Mouse (Mus musculus) lung, postnatal 0 days (tissue): ENCODE data around the gene Ctnna2. TPM values are rescaled to one million over a fixed set of nuclear protein-coding genes. Genes with fewer than 3 reads are reported as not detected.

Experiments
- ATAC-seq: fragments of 200-750 bp; cut with Nextera tagmentation; 2 replicates; pipeline ENCODE4 v1.8.0; 2017; ENCODE audit warnings: moderate library complexity
- DNase-seq: peaks from one replicate; pipeline ENCODE4 v3.0.0-alpha.2; 2016; ENCODE audit warnings: low spot score
- H3K27ac ChIP-seq: fragments of 300-500 bp; sonication (generic); 2 replicates; pipeline ENCODE4 v1.5.1; 2014; ENCODE audit warnings: antibody characterized with exemption, mild to moderate bottlenecking, low read length, mixed read lengths
- H3K27me3 ChIP-seq: fragments of 300-500 bp; sonication (generic); replicated peaks from 2 replicates; pipeline ENCODE4 v1.6.1; 2014; ENCODE audit warnings: low read length, mixed read lengths; ENCODE audit not compliant: insufficient read depth
- H3K36me3 ChIP-seq: fragments of 300-500 bp; sonication (generic); 2 replicates; pipeline ENCODE4 v1.6.1; 2014; ENCODE audit warnings: low read length, mixed read lengths; ENCODE audit not compliant: insufficient read depth
- H3K4me1 ChIP-seq: fragments of 300-500 bp; sonication (generic); 2 replicates; pipeline ENCODE4 v1.6.1; 2014; ENCODE audit warnings: antibody characterized with exemption, low read depth, low read length, mixed read lengths; ENCODE audit not compliant: insufficient read depth
- H3K4me2 ChIP-seq: fragments of 300-500 bp; sonication (generic); replicated peaks from 2 replicates; pipeline ENCODE4 v1.6.1; 2014; ENCODE audit warnings: low read depth, mild to moderate bottlenecking, low read length, moderate library complexity, mixed read lengths
- H3K4me3 ChIP-seq: fragments of 300-500 bp; sonication (generic); 2 replicates; pipeline ENCODE4 v1.5.1; 2014; ENCODE audit warnings: low read depth, low read length
- H3K9ac ChIP-seq: fragments of 300-500 bp; sonication (generic); replicated peaks from 2 replicates; pipeline ENCODE4 v1.6.1; 2014; ENCODE audit warnings: low read depth, mild to moderate bottlenecking
- H3K9me3 ChIP-seq: fragments of 300-500 bp; sonication (generic); 2 replicates; pipeline ENCODE4 v1.6.1; 2016; ENCODE audit warnings: low read length, mixed read lengths
- CTCF ChIP-seq: IDR thresholded peaks from 2 replicates; pipeline ENCODE4 v1.5.1; 2016; ENCODE audit warnings: antibody characterized with exemption, mild to moderate bottlenecking
- EP300 ChIP-seq: IDR thresholded peaks from 2 replicates; pipeline ENCODE4 v1.6.1; 2016; ENCODE audit warnings: antibody characterized with exemption, mild to moderate bottlenecking, control low read depth
- WGBS: fragments of 180-500 bp; shearing (Covaris S2); extraction: QIAGEN DNeasy Blood & Tissue Kit; methylation state at CpG from one replicate; pipeline ENCODE4 v1.1.7; 2014; 5-methylcytosine and 5-hydroxymethylcytosine counted together
- polyA plus RNA-seq: library from polyadenylated mRNA; unstranded; fragments of >200 nt; fragmentation: Nextera tagmentation; extraction: Ambion mirVana; gene quantifications from 2 replicates; pipeline ENCODE4 v1.2.1, GENCODE M21; 2015

The Ctnna2 gene
- polyA plus RNA-seq, 1 experiment from 2014 or later = 0.06 TPM

DNA sequence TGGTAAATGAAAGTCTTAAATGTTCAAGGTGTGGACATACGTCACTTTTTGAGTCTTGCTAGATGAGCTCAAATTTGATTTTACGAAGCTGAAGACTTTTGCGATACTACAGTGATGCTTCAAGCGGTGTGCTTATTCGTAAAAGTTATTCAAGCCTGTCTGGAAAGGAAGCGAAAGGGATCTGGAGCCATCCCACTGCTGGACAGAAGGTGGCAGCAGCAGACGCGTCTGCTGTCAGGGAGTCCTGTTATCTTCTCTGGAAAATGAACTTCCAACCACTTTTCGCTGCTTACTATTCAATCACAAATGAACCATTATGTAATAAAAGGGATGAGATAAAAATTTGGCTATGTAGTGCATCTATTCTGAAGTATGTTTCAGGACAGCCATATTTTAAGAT is 345.5 kb downstream of the Ctnna2 start:
- ATAC-seq (no peak), DNase-seq (peak; percentile 8)
- H3K4me1 ChIP-seq = no peaks in the 10 kb centered on the region
- 32% methylated on average over 9 of the region's 9 CpGs for WGBS
- TF ChIP-seq CTCF (peak; percentile 62), EP300 (no peak)
- no peaks in the 10 kb centered on the region for H3K27me3 ChIP-seq
- H3K4me2 ChIP-seq = no peak overlapping the region
- no peak overlapping the region for H3K9ac ChIP-seq
- no peak overlapping the region for H3K4me3 ChIP-seq
- no peak overlapping the region for H3K27ac ChIP-seq
- H3K9me3 ChIP-seq = no peaks in the 10 kb centered on the region
- no peaks in the 10 kb centered on the region for H3K36me3 ChIP-seq

DNA sequence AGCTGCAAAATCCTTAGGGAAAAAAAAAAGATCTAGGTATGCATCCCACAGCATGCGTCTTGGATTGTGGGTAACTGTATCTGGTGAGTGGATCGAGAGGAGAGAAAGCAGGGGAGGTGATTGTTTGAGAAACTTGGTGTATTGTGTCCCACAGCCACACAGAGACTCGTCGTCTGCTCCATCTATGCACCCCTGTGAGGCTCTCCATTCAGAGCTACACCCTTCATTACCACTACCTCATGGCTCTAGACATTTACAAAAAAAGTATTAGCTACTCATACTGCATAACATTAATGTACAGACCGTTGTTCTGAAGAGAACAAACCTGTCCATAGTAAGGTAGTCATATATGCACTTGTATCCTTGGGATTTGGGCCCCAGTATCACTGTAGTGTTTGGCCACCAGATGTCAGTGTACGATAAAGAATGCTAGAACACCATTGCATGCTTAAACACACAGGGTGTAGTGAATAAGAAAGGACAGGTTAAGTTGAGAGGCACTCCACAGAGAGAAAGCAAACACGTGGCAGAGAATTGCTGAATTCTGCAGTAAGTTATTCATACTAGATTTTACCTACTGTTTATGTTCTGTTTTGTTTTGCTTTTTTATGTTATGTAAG is 350.8 kb downstream of the Ctnna2 start:
- no peak for ATAC-seq

DNA sequence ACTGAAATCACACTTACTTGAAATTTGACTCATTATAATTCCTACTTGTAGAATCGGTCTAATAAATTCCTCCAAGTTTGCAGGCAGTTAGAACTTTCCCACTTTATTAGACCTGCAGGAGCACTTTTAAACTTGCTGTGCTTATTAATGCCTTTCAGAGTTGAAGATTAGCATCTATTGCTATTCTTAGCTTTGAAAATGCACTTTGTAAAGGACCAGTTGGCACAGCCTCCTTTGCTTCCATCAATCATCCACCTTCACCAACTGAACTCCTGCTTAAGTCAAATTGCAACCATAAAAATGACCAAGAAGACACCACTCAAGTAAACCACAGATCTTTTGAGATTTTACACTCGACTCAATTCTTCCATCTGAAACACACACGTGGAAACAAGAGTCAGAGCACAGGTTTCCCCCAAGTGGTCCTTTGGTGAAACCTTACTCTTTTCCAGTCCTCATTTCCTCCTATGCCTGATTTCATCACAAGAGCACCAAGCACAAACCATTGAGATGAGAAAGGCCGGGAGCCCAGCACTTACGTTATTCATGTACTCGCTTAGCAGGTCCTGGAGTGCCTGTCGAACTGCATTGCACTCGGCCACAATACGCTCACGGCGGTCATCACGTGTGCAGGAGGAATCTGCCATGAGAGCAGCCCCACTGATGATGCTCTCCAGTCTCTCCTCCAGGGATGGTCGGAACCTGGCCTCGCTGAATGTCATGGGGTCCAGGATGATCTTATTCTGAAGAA is 374.7 kb downstream of the Ctnna2 start:
- DNase-seq = no peak
- 86% methylated on average over 14 of the region's 14 CpGs for WGBS

More for the DNA sequence above, 350.8 kb downstream of the Ctnna2 start:
- Histone ChIP-seq H3K4me2 (no peak overlapping the region), H3K27me3 (no peaks in the 10 kb centered on the region), H3K9me3 (no peaks in the 10 kb centered on the region), H3K9ac (no peak overlapping the region), H3K36me3 (no peaks in the 10 kb centered on the region), H3K4me1 (no peaks in the 10 kb centered on the region), H3K4me3 (no peak overlapping the region), H3K27ac (no peak overlapping the region)
- DNase-seq = peak; percentile 48
- 44% methylated on average over 7 of the region's 7 CpGs for WGBS
- TF ChIP-seq EP300 (no peak), CTCF (peak; percentile 68)

DNA sequence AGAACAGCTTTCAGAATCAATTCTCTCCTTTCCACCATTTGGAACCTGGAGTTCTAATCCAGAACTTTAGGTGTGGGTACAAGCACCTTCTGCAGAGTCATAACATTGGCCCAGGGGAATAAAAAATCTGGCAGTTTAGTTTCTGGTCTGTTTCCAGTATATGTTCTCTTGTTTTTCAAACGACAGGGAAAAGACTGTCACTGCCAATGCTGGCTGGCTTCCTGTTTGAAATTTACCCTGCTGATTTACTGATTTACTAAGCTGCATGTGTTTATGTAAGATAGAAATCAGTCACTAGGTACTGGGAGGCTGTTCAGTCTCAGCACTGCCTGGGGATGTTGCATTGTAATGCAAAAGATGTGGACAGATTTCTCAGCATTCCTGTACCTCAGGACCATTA is 375.6 kb downstream of the Ctnna2 start:
- H3K27me3 ChIP-seq = no peaks in the 10 kb centered on the region
- H3K36me3 ChIP-seq = no peaks in the 10 kb centered on the region
- no peak for ATAC-seq
- H3K9ac ChIP-seq = no peak overlapping the region
- no peak overlapping the region for H3K4me3 ChIP-seq
- no peaks in the 10 kb centered on the region for H3K4me1 ChIP-seq
- TF ChIP-seq EP300 = no peak
- no peak overlapping the region for H3K27ac ChIP-seq
- WGBS = 30% methylated on average over 1 of the region's 1 CpGs
- no peak for DNase-seq
- H3K4me2 ChIP-seq = no peak overlapping the region
- no peaks in the 10 kb centered on the region for H3K9me3 ChIP-seq

More for the DNA sequence above, 374.7 kb downstream of the Ctnna2 start:
- H3K36me3 ChIP-seq = no peaks in the 10 kb centered on the region
- H3K4me1 ChIP-seq = no peaks in the 10 kb centered on the region
- H3K4me2 ChIP-seq = no peak overlapping the region
- H3K9ac ChIP-seq = no peak overlapping the region
- ATAC-seq = no peak
- H3K27me3 ChIP-seq = no peaks in the 10 kb centered on the region
- no peaks in the 10 kb centered on the region for H3K9me3 ChIP-seq
- TF ChIP-seq EP300 = no peak
- TF ChIP-seq CTCF = no peak
- H3K4me3 ChIP-seq = no peak overlapping the region
- no peak overlapping the region for H3K27ac ChIP-seq

DNA sequence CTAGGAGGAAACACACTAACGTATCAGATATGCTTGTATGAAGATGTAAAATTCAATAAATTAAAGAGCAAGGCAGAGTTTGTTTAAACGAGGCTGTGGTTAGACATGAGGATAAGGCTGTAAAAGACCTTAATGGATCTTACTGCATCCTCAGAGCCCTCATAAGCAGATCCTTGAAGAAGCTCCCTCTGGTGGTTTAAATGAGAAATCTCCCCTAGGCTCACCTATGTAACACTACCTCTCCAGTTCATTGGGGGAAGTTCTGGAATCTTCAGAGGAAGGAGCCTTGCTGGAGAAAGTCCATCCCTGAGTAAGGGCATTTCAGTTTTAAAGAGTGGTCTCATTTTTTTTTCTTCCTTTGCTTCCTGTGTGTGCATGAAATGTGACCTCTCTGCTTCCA is 380.3 kb downstream of the Ctnna2 start:
- DNase-seq = no peak
- H3K27me3 ChIP-seq = no peaks in the 10 kb centered on the region
- no peak overlapping the region for H3K4me3 ChIP-seq
- H3K27ac ChIP-seq = no peak overlapping the region
- no peaks in the 10 kb centered on the region for H3K4me1 ChIP-seq
- TF ChIP-seq CTCF (peak; percentile 24), EP300 (no peak)
- H3K4me2 ChIP-seq = no peak overlapping the region
- no peaks in the 10 kb centered on the region for H3K9me3 ChIP-seq
- no peak overlapping the region for H3K9ac ChIP-seq
- no peak for ATAC-seq
- H3K36me3 ChIP-seq = no peaks in the 10 kb centered on the region
- 31% methylated on average over 2 of the region's 2 CpGs for WGBS

DNA sequence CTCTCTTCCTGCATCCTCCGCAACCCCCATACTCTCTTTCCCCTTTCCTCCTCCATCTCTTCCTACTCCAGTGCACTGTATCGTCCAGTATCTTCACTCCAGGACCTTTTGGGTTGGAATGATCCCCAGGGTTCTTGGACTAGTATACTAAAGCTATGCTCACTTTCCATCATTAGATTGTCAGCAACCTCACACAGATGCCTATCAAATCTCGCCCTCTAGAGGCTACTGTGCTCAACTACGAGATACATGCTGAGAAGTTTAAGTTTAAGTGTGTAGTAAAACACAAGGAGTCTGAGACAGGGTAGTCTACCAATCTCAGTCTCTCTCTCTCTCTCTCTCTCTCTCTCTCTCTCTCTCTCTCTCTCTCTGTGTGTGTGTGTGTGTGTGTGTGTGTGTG is 396.9 kb downstream of the Ctnna2 start:
- H3K36me3 ChIP-seq = no peaks in the 10 kb centered on the region
- H3K4me3 ChIP-seq = no peak overlapping the region
- WGBS = 32% methylated on average over 4 of the region's 4 CpGs
- no peak overlapping the region for H3K9ac ChIP-seq
- no peaks in the 10 kb centered on the region for H3K4me1 ChIP-seq
- TF ChIP-seq CTCF (peak; percentile 51), EP300 (no peak)
- no peaks in the 10 kb centered on the region for H3K27me3 ChIP-seq
- ATAC-seq = no peak
- H3K27ac ChIP-seq = no peak overlapping the region
- peak; percentile 8 for DNase-seq
- H3K4me2 ChIP-seq = no peak overlapping the region
- no peaks in the 10 kb centered on the region for H3K9me3 ChIP-seq
